Mouse (Mus musculus) R1 (cell line): ENCODE results near the gene Gm10770.
"Not testable (repeated sequence)": the region's sequence is repeated elsewhere in the genome, so short reads cannot be mapped to it uniquely, and the experiment has no call there.

Experiments
- DNase-seq: peaks from one replicate; pipeline ENCODE4 v3.0.0-alpha.2; 2018; ENCODE audit warnings: low read depth, low spot score

Gene Gm10770

GRCm38 (mm10) chr2:150179579-150179978 is at the start of gene Gm10770:
TSS of gene Gm10770 (minus strand) at chr2:150179679.
- DNase-seq = not testable (repeated sequence)

- not testable (repeated sequence) for DNase-seq
Measured at GRCm38 (mm10) chr2:150223263-150223662, 43.8 kb upstream of the Gm10770 start.

GRCm38 (mm10) chr2:150218363-150218725 is 38.9 kb upstream of the Gm10770 start:
- not testable (repeated sequence) for DNase-seq

GRCm38 (mm10) chr2:150217600-150218362 is 38.3 kb upstream of the Gm10770 start, which contains the start of gene Zfp937:
TSS of gene Zfp937 (plus strand) at chr2:150218073.
- peak; percentile 70 for DNase-seq

- DNase-seq = peak; percentile 96
Measured at GRCm38 (mm10) chr2:150181570-150181999, 2.1 kb upstream of the Gm10770 start, which contains the start of gene Gm14139. TSS of gene Gm14139 (plus strand) at chr2:150181755.

- DNase-seq = not testable (repeated sequence)
Measured at GRCm38 (mm10) chr2:150181046-150181445, 1.6 kb upstream of the Gm10770 start.

GRCm38 (mm10) chr2:150173833-150174232 is 5.6 kb downstream of the Gm10770 start:
- DNase-seq = no peak

- no peak for DNase-seq
Measured at GRCm38 (mm10) chr2:150166703-150167102, 12.8 kb downstream of the Gm10770 start.

GRCm38 (mm10) chr2:150136435-150136897 is 43.0 kb downstream of the Gm10770 start, which contains the start of gene Zfp120:
TSS of gene Zfp120 (minus strand) at chr2:150136708.
- DNase-seq = peak; percentile 97

- DNase-seq = no peak
Measured at GRCm38 (mm10) chr2:150132773-150133172, 46.7 kb downstream of the Gm10770 start.

- DNase-seq = not testable (repeated sequence)
Measured at GRCm38 (mm10) chr2:150132002-150132401, 47.5 kb downstream of the Gm10770 start.
